Mouse (Mus musculus) bone marrow, adult 2 months (tissue): ENCODE data around the gene Erf.

Source experiments
- CTCF ChIP-seq: fragments of 200-500 bp; IDR thresholded peaks from 2 replicates; pipeline ENCODE4 v1.5.1; 2011; ENCODE audit warnings: low read length, control low read depth; ENCODE audit not compliant: control insufficient read depth, insufficient read depth
- POLR2A ChIP-seq: fragments of 200-500 bp; IDR thresholded peaks from 2 replicates; pipeline ENCODE4 v1.6.1; 2011; ENCODE audit warnings: low read depth, mild to moderate bottlenecking, control low read depth, low read length, borderline replicate concordance; ENCODE audit not compliant: control insufficient read depth

DNA sequence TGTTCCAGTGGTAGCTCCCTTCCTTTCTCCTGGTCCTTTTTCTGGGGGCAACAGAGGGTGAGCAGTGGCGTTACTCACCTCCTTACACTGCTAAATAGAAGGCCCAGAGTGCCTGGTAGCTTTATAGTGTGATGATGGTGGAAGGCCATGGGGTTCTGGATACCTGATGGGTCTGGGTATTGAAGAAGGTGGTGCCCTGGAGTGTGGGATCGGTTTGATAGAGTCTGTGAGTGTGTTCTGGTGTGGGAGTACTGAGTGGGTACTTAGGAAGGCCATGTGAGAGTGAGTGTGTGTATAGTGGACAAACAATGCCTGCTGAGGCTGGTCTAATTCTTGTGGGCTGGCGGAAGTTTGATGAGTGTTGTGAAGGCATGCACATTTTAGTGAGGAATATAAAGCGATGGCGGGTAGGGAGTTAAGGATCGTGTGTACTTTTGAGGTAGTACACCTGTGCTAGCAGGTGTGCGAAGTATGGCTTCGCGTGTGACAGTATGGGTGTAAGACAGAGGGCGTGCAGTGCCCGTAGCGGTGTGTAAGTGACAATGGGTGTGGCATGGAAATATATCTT lies 30.7 kb upstream of the Erf start:
- TF ChIP-seq CTCF, result no peak; the same call in 1 of the 2 replicates
- TF ChIP-seq POLR2A, result no peak
